Mouse (Mus musculus): ENCODE measurements around the gene Gpr135.

GRCm38 (mm10) chr12:72039501-72039900 is 31.4 kb downstream of the Gpr135 start:
- TF ChIP-seq CTCF (IDR thresholded peaks at IDR 0.05; ENCODE audit: borderline replicate concordance, insufficient read depth, low read depth, low read length) = no peak
- no peak for TF ChIP-seq POLR2A (IDR thresholded peaks at IDR 0.05; ENCODE audit: borderline replicate concordance, insufficient read depth, low read length)

Measured in cerebellum, adult 2 months (tissue).